8 mouse cellular contexts compared by ENCODE assay signal in the genomic region with DNA sequence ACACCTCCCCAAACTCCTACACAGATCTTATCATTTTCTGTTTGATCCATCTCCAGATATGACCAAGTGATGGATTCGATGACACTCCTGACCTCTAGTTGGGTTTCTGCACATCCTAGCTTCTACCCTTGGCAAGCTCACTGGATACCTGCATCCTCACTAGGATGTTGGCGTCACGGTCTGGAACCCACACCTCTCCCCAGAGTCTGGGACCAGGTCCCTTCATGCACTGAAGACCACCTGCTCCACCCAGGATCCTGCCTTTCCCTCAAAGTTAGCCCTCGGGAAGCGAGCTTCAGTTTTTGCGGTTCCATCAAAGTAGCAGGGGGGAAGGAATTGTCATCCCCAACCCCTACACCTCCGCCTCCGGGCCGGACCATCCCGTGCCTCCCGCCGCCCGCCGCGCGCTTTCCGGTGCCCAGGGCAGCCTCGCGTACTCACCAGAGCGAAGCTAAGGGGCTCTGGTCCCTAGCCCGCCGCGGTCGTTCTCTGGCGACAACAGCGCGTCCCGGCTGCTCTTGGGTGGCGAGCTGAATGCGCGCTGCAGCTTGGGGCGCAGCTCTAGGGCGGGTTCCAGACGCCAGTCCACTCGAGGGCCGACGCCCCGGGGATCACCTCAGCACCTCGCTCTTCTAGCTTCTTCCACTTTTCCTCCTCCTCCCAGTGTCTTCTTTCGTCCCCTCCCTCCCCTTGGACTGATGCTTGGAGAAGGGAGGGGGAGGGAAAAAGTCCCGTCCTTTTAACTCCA. TPM values are rescaled to one million over a fixed set of nuclear protein-coding genes. Genes with fewer than 3 reads are reported as not detected.
A peak's percentile ranks its signal among the peaks of the same experiment; 100 is the strongest.
DNase-seq lines count a peak whose midpoint lies in the region; ATAC-seq and TF ChIP-seq lines count a peak whose summit lies in the region.

Gene Htr1f (minus strand): TSS at position 671 of the 748 bp plus-strand sequence.

- H3K36me3 ChIP-seq in lung, embryonic 16.5 days (ENCODE audit: control insufficient read depth, insufficient read depth, low read length): no peaks in the 10 kb centered on the region
- no peaks in the 10 kb centered on the region for H3K36me3 ChIP-seq in hindbrain, embryonic 12.5 days
- no peaks in the 10 kb centered on the region for H3K36me3 ChIP-seq in midbrain, embryonic 11.5 days (ENCODE audit: control insufficient read depth, insufficient read depth, low read length)

- no peak for TF ChIP-seq POLR2A in lung, adult 2 months (IDR thresholded peaks at IDR 0.05; ENCODE audit: borderline replicate concordance, extremely low read depth, low read depth, low read length)

- H3K4me3 ChIP-seq in lung, embryonic 16.5 days (ENCODE audit: low read length): peak within 1 kb of the TSS; percentile 35
- H3K4me3 ChIP-seq in lung, adult 2 months (replicated peaks; ENCODE audit: extremely low read depth, low read depth, low read length): no peak within 1 kb of the TSS
- H3K4me3 ChIP-seq in hindbrain, embryonic 12.5 days: peak within 1 kb of the TSS; percentile 47
- peak within 1 kb of the TSS; percentile 38 for H3K4me3 ChIP-seq in midbrain, embryonic 11.5 days (ENCODE audit: low read depth, low read length)

- H3K27me3 ChIP-seq in lung, embryonic 16.5 days (ENCODE audit: control insufficient read depth, insufficient read depth, low read depth, low read length): peaks cover 12% of the 10 kb centered on the region
- peaks cover 15% of the 10 kb centered on the region for H3K27me3 ChIP-seq in hindbrain, embryonic 12.5 days
- peaks cover 3% of the 10 kb centered on the region for H3K27me3 ChIP-seq in midbrain, embryonic 11.5 days (ENCODE audit: control insufficient read depth, insufficient read depth, low read length)

- no peaks in the 10 kb centered on the region for H3K9me3 ChIP-seq in lung, embryonic 16.5 days (ENCODE audit: control insufficient read depth, low read length)
- H3K9me3 ChIP-seq in hindbrain, embryonic 12.5 days (replicated peaks): no peaks in the 10 kb centered on the region
- no peaks in the 10 kb centered on the region for H3K9me3 ChIP-seq in midbrain, embryonic 11.5 days (ENCODE audit: control insufficient read depth, low read length)

- no peak for DNase-seq in cerebellum, adult 9-11 months
- no peak for DNase-seq in lung, adult 2 months
- peak; percentile 92 for DNase-seq in midbrain, embryonic 11.5 days (ENCODE audit: low spot score, missing footprints)
- DNase-seq in gastrocnemius, postnatal 14 days: no peak
- no peak for DNase-seq in gastrocnemius, adult 8-10 months (ENCODE audit: low spot score in 2 of 2)

- peak; percentile 20; the same call in 1 of the 2 replicates for ATAC-seq in cerebellum, adult (ENCODE audit: insufficient number of reproducible peaks, low FRiP score, low TSS enrichment)
- ATAC-seq in lung, embryonic 16.5 days (ENCODE audit: low read depth): no peak
- ATAC-seq in hindbrain, embryonic 12.5 days (ENCODE audit: low FRiP score): peak; percentile 76
- peak; percentile 84 for ATAC-seq in midbrain, embryonic 11.5 days (ENCODE audit: low FRiP score)

- no peaks in the 10 kb centered on the region for H3K4me1 ChIP-seq in lung, embryonic 16.5 days (replicated peaks; ENCODE audit: control insufficient read depth, insufficient read depth, low read length)
- H3K4me1 ChIP-seq in lung, adult 2 months (ENCODE audit: control insufficient read depth, insufficient read depth, low read length): no peaks in the 10 kb centered on the region
- H3K4me1 ChIP-seq in hindbrain, embryonic 12.5 days: peaks cover 6% of the 10 kb centered on the region; the same call in 1 of the 2 replicates
- H3K4me1 ChIP-seq in midbrain, embryonic 11.5 days (ENCODE audit: control insufficient read depth, insufficient read depth, low read length): no peaks in the 10 kb centered on the region

- WGBS in lung, embryonic 16.5 days: 4% methylated on average over 40 of the region's 41 CpGs
- WGBS in lung, adult 2 months: 4% methylated on average over 41 of the region's 41 CpGs
- WGBS in hindbrain, embryonic 12.5 days: 6% methylated on average over 40 of the region's 41 CpGs
- 4% methylated on average over 40 of the region's 41 CpGs for WGBS in midbrain, embryonic 11.5 days

- H3K4me2 ChIP-seq in lung, embryonic 16.5 days (ENCODE audit: low read depth, low read length): peak within 1 kb of the TSS; percentile 59
- H3K4me2 ChIP-seq in hindbrain, embryonic 12.5 days (replicated peaks): peak within 1 kb of the TSS; percentile 93
- H3K4me2 ChIP-seq in midbrain, embryonic 11.5 days: peak within 1 kb of the TSS; percentile 82

- intact Hi-C loops in gastrocnemius, postnatal 14 days (cut with DNase I; ENCODE audit: low total_unique reads): no loop called here

- H3K9ac ChIP-seq in lung, embryonic 16.5 days (ENCODE audit: low read length): no peak within 1 kb of the TSS
- H3K9ac ChIP-seq in hindbrain, embryonic 12.5 days: peak within 1 kb of the TSS; percentile 56
- H3K9ac ChIP-seq in midbrain, embryonic 11.5 days (ENCODE audit: low read length): peak within 1 kb of the TSS; percentile 42

- no peak for TF ChIP-seq CTCF in lung, adult 2 months (IDR thresholded peaks at IDR 0.05; ENCODE audit: insufficient read depth, low read length)

- no peak within 1 kb of the TSS for H3K27ac ChIP-seq in lung, embryonic 16.5 days (ENCODE audit: low read length)
- no peak within 1 kb of the TSS for H3K27ac ChIP-seq in hindbrain, embryonic 12.5 days
- H3K27ac ChIP-seq in midbrain, embryonic 11.5 days (ENCODE audit: low read depth, low read length): no peak within 1 kb of the TSS

RNA-seq across cellular contexts. Expression of gene Htr1f, which starts in this region (rescaled TPM):
- 0.05 TPM in 1 of 2 replicates, not detected in the other for polyA plus RNA-seq in lung, embryonic 16.5 days (2015; fragmentation: Nextera tagmentation; extraction: Ambion mirVana)
- polyA plus RNA-seq in lung, adult 2 months (2012; rRNA removed): not detected in 2 replicates
- 0.14 TPM in 1 of 2 replicates, not detected in the other for polyA plus RNA-seq in hindbrain, embryonic 12.5 days (2016; fragmentation: Nextera tagmentation; extraction: Ambion mirVana)
- polyA plus RNA-seq in midbrain, embryonic 11.5 days (2014; fragmentation: Nextera tagmentation; extraction: Ambion mirVana): 0.06 and 0.31 TPM in 2 replicates
- not detected for total RNA-seq in gastrocnemius, postnatal 14 days (2021)
- total RNA-seq in gastrocnemius, adult 8-10 months (2022): not detected

Comparison
In these comparisons a context has a peak if more than half of its experiments do, and no peak if none do; other contexts are left out.
1. Peak in ATAC-seq, H3K4me3 ChIP-seq, H3K9ac ChIP-seq and H3K4me2 ChIP-seq in hindbrain, embryonic 12.5 days; RNA of the gene not detected or under 1 TPM.
2. Peak in DNase-seq, ATAC-seq, H3K4me3 ChIP-seq, H3K9ac ChIP-seq and H3K4me2 ChIP-seq in midbrain, embryonic 11.5 days; RNA of the gene not detected or under 1 TPM.